Mouse (Mus musculus): ENCODE results near the gene Asprv1. TPM values are rescaled to one million over a fixed set of nuclear protein-coding genes. Genes with fewer than 3 reads are reported as not detected.

The Asprv1 gene
- polyA plus RNA-seq, 1 experiment, result 19.6 TPM

GRCm38 (mm10) chr6:86585070-86585600 is 42.8 kb upstream of the Asprv1 start:
- WGBS, result 4% methylated on average over 16 of the region's 16 CpGs

GRCm38 (mm10) chr6:86586070-86586469 is 41.9 kb upstream of the Asprv1 start:
- WGBS, result 74% methylated on average over 5 of the region's 5 CpGs
- Histone ChIP-seq H3K4me3 (replicated peaks; ENCODE audit: control insufficient read depth, low read depth, low read length) (no peak overlapping the region), H3K27ac (ENCODE audit: control insufficient read depth, insufficient read depth, low read depth, low read length, poor library complexity) (no peak overlapping the region), H3K4me1 (ENCODE audit: control insufficient read depth, insufficient read depth, low read length) (peaks cover 5% of the 10 kb centered on the region; the same call in 1 of the 2 replicates)
- TF ChIP-seq CTCF (IDR thresholded peaks at IDR 0.05; ENCODE audit: control insufficient read depth, insufficient read depth, low read length) (no peak), POLR2A (IDR thresholded peaks at IDR 0.05; ENCODE audit: borderline replicate concordance, control insufficient read depth, low read depth, low read length) (no peak)

More at GRCm38 (mm10) chr6:86585070-86585600, 42.8 kb upstream of the Asprv1 start:
- TF ChIP-seq CTCF (IDR thresholded peaks at IDR 0.05; ENCODE audit: control insufficient read depth, insufficient read depth, low read length) (no peak), POLR2A (IDR thresholded peaks at IDR 0.05; ENCODE audit: borderline replicate concordance, control insufficient read depth, low read depth, low read length) (peak; percentile 23; the same call in 1 of the 2 replicates)
- H3K4me1 ChIP-seq (ENCODE audit: control insufficient read depth, insufficient read depth, low read length), result peaks cover 5% of the 10 kb centered on the region; the same call in 1 of the 2 replicates
- peak overlapping the region; percentile 8 for H3K4me3 ChIP-seq (replicated peaks; ENCODE audit: control insufficient read depth, low read depth, low read length)
- H3K27ac ChIP-seq (ENCODE audit: control insufficient read depth, insufficient read depth, low read depth, low read length, poor library complexity), result peak overlapping the region; percentile 52

GRCm38 (mm10) chr6:86588429-86588828 is 39.5 kb upstream of the Asprv1 start:
- no peak overlapping the region for H3K4me3 ChIP-seq (replicated peaks; ENCODE audit: control insufficient read depth, low read depth, low read length)
- no peak overlapping the region for H3K27ac ChIP-seq (ENCODE audit: control insufficient read depth, insufficient read depth, low read depth, low read length, poor library complexity)
- WGBS, result 62% methylated on average over 7 of the region's 7 CpGs
- TF ChIP-seq POLR2A (IDR thresholded peaks at IDR 0.05; ENCODE audit: borderline replicate concordance, control insufficient read depth, low read depth, low read length), result no peak
- no peak for TF ChIP-seq CTCF (IDR thresholded peaks at IDR 0.05; ENCODE audit: control insufficient read depth, insufficient read depth, low read length)
- peaks cover 4% of the 10 kb centered on the region; the same call in 1 of the 2 replicates for H3K4me1 ChIP-seq (ENCODE audit: control insufficient read depth, insufficient read depth, low read length)

- no peak overlapping the region for H3K4me3 ChIP-seq (replicated peaks; ENCODE audit: control insufficient read depth, low read depth, low read length)
- 33% methylated on average over 10 of the region's 10 CpGs for WGBS
- peaks cover 1% of the 10 kb centered on the region; the same call in 1 of the 2 replicates for H3K4me1 ChIP-seq (ENCODE audit: control insufficient read depth, insufficient read depth, low read length)
- no peak for TF ChIP-seq POLR2A (IDR thresholded peaks at IDR 0.05; ENCODE audit: borderline replicate concordance, control insufficient read depth, low read depth, low read length)
- peak; percentile 28; the same call in 1 of the 2 replicates for TF ChIP-seq CTCF (IDR thresholded peaks at IDR 0.05; ENCODE audit: control insufficient read depth, insufficient read depth, low read length)
- H3K27ac ChIP-seq (ENCODE audit: control insufficient read depth, insufficient read depth, low read depth, low read length, poor library complexity), result 0 out of 2 replicates have a peak overlapping the region, but pooled peaks have one; percentile 26
Observed at GRCm38 (mm10) chr6:86593146-86593897, 34.6 kb upstream of the Asprv1 start.

GRCm38 (mm10) chr6:86594636-86595035 is 33.3 kb upstream of the Asprv1 start:
- TF ChIP-seq POLR2A (IDR thresholded peaks at IDR 0.05; ENCODE audit: borderline replicate concordance, control insufficient read depth, low read depth, low read length) (no peak), CTCF (IDR thresholded peaks at IDR 0.05; ENCODE audit: control insufficient read depth, insufficient read depth, low read length) (no peak)
- WGBS, result 71% methylated on average over 9 of the region's 9 CpGs
- H3K27ac ChIP-seq (ENCODE audit: control insufficient read depth, insufficient read depth, low read depth, low read length, poor library complexity), result no peak overlapping the region
- H3K4me1 ChIP-seq (ENCODE audit: control insufficient read depth, insufficient read depth, low read length), result peaks cover 2% of the 10 kb centered on the region; the same call in 1 of the 2 replicates
- no peak overlapping the region for H3K4me3 ChIP-seq (replicated peaks; ENCODE audit: control insufficient read depth, low read depth, low read length)

GRCm38 (mm10) chr6:86595865-86596440 is 32.0 kb upstream of the Asprv1 start:
- WGBS, result 75% methylated on average over 17 of the region's 17 CpGs
- TF ChIP-seq CTCF (IDR thresholded peaks at IDR 0.05; ENCODE audit: control insufficient read depth, insufficient read depth, low read length) (no peak), POLR2A (IDR thresholded peaks at IDR 0.05; ENCODE audit: borderline replicate concordance, control insufficient read depth, low read depth, low read length) (no peak)
- H3K27ac ChIP-seq (ENCODE audit: control insufficient read depth, insufficient read depth, low read depth, low read length, poor library complexity), result no peak overlapping the region
- no peak overlapping the region for H3K4me3 ChIP-seq (replicated peaks; ENCODE audit: control insufficient read depth, low read depth, low read length)
- peaks cover 6% of the 10 kb centered on the region for H3K4me1 ChIP-seq (ENCODE audit: control insufficient read depth, insufficient read depth, low read length)

GRCm38 (mm10) chr6:86598742-86599193 is 29.2 kb upstream of the Asprv1 start:
- Histone ChIP-seq H3K27ac (ENCODE audit: control insufficient read depth, insufficient read depth, low read depth, low read length, poor library complexity) (0 out of 2 replicates have a peak overlapping the region, but pooled peaks have one; percentile 27), H3K4me1 (ENCODE audit: control insufficient read depth, insufficient read depth, low read length) (peaks cover 5% of the 10 kb centered on the region), H3K4me3 (replicated peaks; ENCODE audit: control insufficient read depth, low read depth, low read length) (no peak overlapping the region)
- TF ChIP-seq POLR2A (IDR thresholded peaks at IDR 0.05; ENCODE audit: borderline replicate concordance, control insufficient read depth, low read depth, low read length) (no peak), CTCF (IDR thresholded peaks at IDR 0.05; ENCODE audit: control insufficient read depth, insufficient read depth, low read length) (no peak)
- WGBS, result 71% methylated on average over 5 of the region's 5 CpGs

GRCm38 (mm10) chr6:86599197-86599596 is 28.8 kb upstream of the Asprv1 start:
- WGBS, result 18% methylated on average over 4 of the region's 4 CpGs
- peaks cover 5% of the 10 kb centered on the region for H3K4me1 ChIP-seq (ENCODE audit: control insufficient read depth, insufficient read depth, low read length)
- TF ChIP-seq CTCF (IDR thresholded peaks at IDR 0.05; ENCODE audit: control insufficient read depth, insufficient read depth, low read length) (peak; percentile 96), POLR2A (IDR thresholded peaks at IDR 0.05; ENCODE audit: borderline replicate concordance, control insufficient read depth, low read depth, low read length) (no peak)

More at GRCm38 (mm10) chr6:86599197-86599596, 28.8 kb upstream of the Asprv1 start:
- Histone ChIP-seq H3K27ac (ENCODE audit: control insufficient read depth, insufficient read depth, low read depth, low read length, poor library complexity) (peak overlapping the region; percentile 90), H3K4me3 (replicated peaks; ENCODE audit: control insufficient read depth, low read depth, low read length) (no peak overlapping the region)

All from bone marrow, adult 2 months (tissue).